16 mouse cellular contexts compared by ENCODE assay signal in the genomic region with DNA sequence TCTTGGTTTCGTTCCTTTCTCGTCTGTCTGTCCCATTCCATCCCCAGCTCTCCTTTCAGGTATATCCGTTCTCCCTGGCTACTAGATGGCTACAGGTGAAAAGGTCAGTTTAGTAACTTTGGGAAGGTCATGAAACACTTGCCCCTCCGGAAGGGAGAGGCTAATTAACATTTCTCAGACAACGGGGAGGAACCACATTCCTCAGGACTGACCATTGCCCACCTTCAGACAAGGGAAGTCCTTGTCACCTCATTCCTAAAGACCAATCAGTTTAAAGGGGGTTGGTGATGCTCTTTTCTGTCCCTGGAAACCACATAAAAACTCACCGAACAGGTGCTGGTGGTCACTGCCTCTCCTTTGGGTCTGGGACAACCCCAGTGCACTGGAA.
"Had no signal": no experiment of that assay in that cellular context is flagged by ENCODE, and none has a peak within 500 bp of the region (broad histone marks: within the 10 kb centered on the region; RNA-seq: fewer than 3 reads in every experiment).

No protein-coding gene starts in this region.

- H3K36me3 ChIP-seq: midbrain, embryonic 10.5 days; midbrain, embryonic 12.5 days; neural tube, embryonic 12.5 days had no signal

- H3K4me3 ChIP-seq: midbrain, embryonic 10.5 days; midbrain, embryonic 12.5 days; neural tube, embryonic 12.5 days had no signal

- H3K9me3 ChIP-seq: midbrain, embryonic 10.5 days; midbrain, embryonic 12.5 days; neural tube, embryonic 12.5 days had no signal

- H3K27ac ChIP-seq: midbrain, embryonic 10.5 days; midbrain, embryonic 12.5 days; neural tube, embryonic 12.5 days had no signal

- H3K9ac ChIP-seq: lung, embryonic 14.5 days; midbrain, embryonic 12.5 days; neural tube, embryonic 12.5 days had no signal

- DNase-seq: lung, adult 18-20 months; lung, embryonic 14.5 days; lung, postnatal 10 days; lung, postnatal 4 days; midbrain, embryonic 14.5 days; retina, postnatal 1 day; right cerebral cortex, adult 18-20 months; right cerebral cortex, postnatal 25 days; right cerebral cortex, postnatal 4 days; spleen, adult 18-20 months; thymus, adult 18-20 months; thymus, postnatal 14 days; thymus, postnatal 36 days had no signal

- H3K4me1 ChIP-seq: midbrain, embryonic 10.5 days; midbrain, embryonic 12.5 days; neural tube, embryonic 12.5 days had no signal
